Mouse (Mus musculus) stomach, embryonic 14.5 days (tissue): ENCODE data around the gene Prpf6. TPM values are rescaled to one million over a fixed set of nuclear protein-coding genes. Genes with fewer than 3 reads are reported as not detected.

Experiments
- ATAC-seq: fragments of 200-750 bp; cut with Nextera tagmentation; 2 replicates; pipeline ENCODE4 v1.8.0; 2017; ENCODE audit warnings: low read depth, moderate TSS enrichment; ENCODE audit not compliant: insufficient number of reproducible peaks, insufficient read depth, low FRiP score
- H3K27ac ChIP-seq: fragments of 300-500 bp; sonication (generic); 2 replicates; pipeline ENCODE4 v1.5.1; 2014; ENCODE audit warnings: mild to moderate bottlenecking, low read length, moderate library complexity, mixed read lengths
- H3K27me3 ChIP-seq: fragments of 300-500 bp; sonication (generic); 2 replicates; pipeline ENCODE4 v1.6.1; 2014; ENCODE audit warnings: low read length, control low read depth, mixed read lengths; ENCODE audit not compliant: control insufficient read depth, insufficient read depth
- H3K36me3 ChIP-seq: fragments of 300-500 bp; sonication (generic); 2 replicates; pipeline ENCODE4 v1.6.1; 2014; ENCODE audit warnings: mild to moderate bottlenecking, control low read depth, low read length, moderate library complexity, mixed read lengths; ENCODE audit not compliant: control insufficient read depth, insufficient read depth
- H3K4me1 ChIP-seq: fragments of 300-500 bp; sonication (generic); 2 replicates; pipeline ENCODE4 v1.6.1; 2014; ENCODE audit warnings: low read length, control low read depth, mixed read lengths; ENCODE audit not compliant: control insufficient read depth, insufficient read depth
- H3K4me2 ChIP-seq: fragments of 300-500 bp; sonication (generic); replicated peaks from 2 replicates; pipeline ENCODE4 v1.6.1; 2014; ENCODE audit warnings: low read depth, low read length, control low read depth
- H3K4me3 ChIP-seq: fragments of 300-500 bp; sonication (generic); 2 replicates; pipeline ENCODE4 v1.5.1; 2014; ENCODE audit warnings: low read depth, low read length, control low read depth
- H3K9ac ChIP-seq: fragments of 300-500 bp; sonication (generic); replicated peaks from 2 replicates; pipeline ENCODE4 v1.6.1; 2014; ENCODE audit warnings: low read depth, mild to moderate bottlenecking, control low read depth, low read length, moderate library complexity, mixed read lengths
- H3K9me3 ChIP-seq: fragments of 300-500 bp; sonication (generic); 2 replicates; pipeline ENCODE4 v1.6.1; 2016; ENCODE audit warnings: low read depth, low read length, control low read depth; ENCODE audit not compliant: control insufficient read depth
- WGBS: fragments of 180-500 bp; shearing (Covaris S2); extraction: QIAGEN DNeasy Blood & Tissue Kit; methylation state at CpG from one replicate; pipeline ENCODE4 v1.1.7; 2014; 5-methylcytosine and 5-hydroxymethylcytosine counted together
- polyA plus RNA-seq: library from polyadenylated mRNA; unstranded; fragments of >200 nt; fragmentation: Nextera tagmentation; extraction: Ambion mirVana; gene quantifications from 2 replicates; pipeline ENCODE4 v1.2.1, GENCODE M21; 2014

Prpf6 gene
- polyA plus RNA-seq, result 57.9 and 60.2 TPM in 2 replicates

GRCm38 (mm10) chr2:181591528-181592085 is at the start of gene Prpf6:
Prpf6 (plus strand) TSS chr2:181591868.
- no peaks in the 10 kb centered on the region for H3K9me3 ChIP-seq
- peak within 1 kb of the TSS; percentile 94 for H3K4me3 ChIP-seq
- 2% methylated on average over 5 of the region's 5 CpGs for WGBS
- H3K36me3 ChIP-seq, result peaks cover 38% of the 10 kb centered on the region
- peak within 1 kb of the TSS; percentile 78 for H3K4me2 ChIP-seq
- peaks cover 9% of the 10 kb centered on the region; the same call in 1 of the 2 replicates for H3K4me1 ChIP-seq
- 0 out of 2 replicates have a peak, but pooled peaks have one; percentile 3 for ATAC-seq
- peak within 1 kb of the TSS; percentile 83 for H3K27ac ChIP-seq
- no peaks in the 10 kb centered on the region for H3K27me3 ChIP-seq
- H3K9ac ChIP-seq, result peak within 1 kb of the TSS; percentile 97

GRCm38 (mm10) chr2:181546142-181546541 is 45.5 kb upstream of the Prpf6 start:
- ATAC-seq, result no peak
- Histone ChIP-seq H3K4me3 (no peak overlapping the region), H3K4me1 (no peaks in the 10 kb centered on the region), H3K36me3 (peaks cover 41% of the 10 kb centered on the region), H3K27ac (no peak overlapping the region), H3K9me3 (no peaks in the 10 kb centered on the region), H3K9ac (no peak overlapping the region), H3K4me2 (no peak overlapping the region), H3K27me3 (no peaks in the 10 kb centered on the region)
- WGBS, result 91% methylated on average over 7 of the region's 7 CpGs

- WGBS, result 85% methylated on average over 1 of the region's 1 CpGs
- no peak overlapping the region for H3K4me3 ChIP-seq
- H3K4me1 ChIP-seq, result no peaks in the 10 kb centered on the region
- H3K27ac ChIP-seq, result no peak overlapping the region
- H3K36me3 ChIP-seq, result peaks cover 50% of the 10 kb centered on the region
- H3K4me2 ChIP-seq, result no peak overlapping the region
- no peaks in the 10 kb centered on the region for H3K9me3 ChIP-seq
- no peak for ATAC-seq
- H3K9ac ChIP-seq, result no peak overlapping the region
- no peaks in the 10 kb centered on the region for H3K27me3 ChIP-seq
Observed at GRCm38 (mm10) chr2:181548227-181548626, 43.4 kb upstream of the Prpf6 start.

- peaks cover 50% of the 10 kb centered on the region for H3K36me3 ChIP-seq
- no peak overlapping the region for H3K4me2 ChIP-seq
- H3K4me3 ChIP-seq, result no peak overlapping the region
- H3K9ac ChIP-seq, result no peak overlapping the region
- no peaks in the 10 kb centered on the region for H3K9me3 ChIP-seq
- ATAC-seq, result no peak
- no peaks in the 10 kb centered on the region for H3K4me1 ChIP-seq
- H3K27me3 ChIP-seq, result no peaks in the 10 kb centered on the region
- 87% methylated on average over 5 of the region's 5 CpGs for WGBS
- H3K27ac ChIP-seq, result no peak overlapping the region
Observed at GRCm38 (mm10) chr2:181548682-181549081, 43.0 kb upstream of the Prpf6 start.

- H3K9ac ChIP-seq, result no peak overlapping the region
- no peak overlapping the region for H3K4me2 ChIP-seq
- ATAC-seq, result no peak
- H3K36me3 ChIP-seq, result peaks cover 50% of the 10 kb centered on the region
- no peaks in the 10 kb centered on the region for H3K4me1 ChIP-seq
- no peaks in the 10 kb centered on the region for H3K27me3 ChIP-seq
- WGBS, result 89% methylated on average over 2 of the region's 2 CpGs
- H3K4me3 ChIP-seq, result no peak overlapping the region
- no peaks in the 10 kb centered on the region for H3K9me3 ChIP-seq
- no peak overlapping the region for H3K27ac ChIP-seq
Observed at GRCm38 (mm10) chr2:181550233-181550632, 41.4 kb upstream of the Prpf6 start.

- Histone ChIP-seq H3K27ac (no peak overlapping the region), H3K9me3 (no peaks in the 10 kb centered on the region), H3K4me1 (no peaks in the 10 kb centered on the region), H3K27me3 (no peaks in the 10 kb centered on the region), H3K9ac (no peak overlapping the region), H3K36me3 (peaks cover 35% of the 10 kb centered on the region), H3K4me2 (no peak overlapping the region), H3K4me3 (no peak overlapping the region)
- ATAC-seq, result no peak
Observed at GRCm38 (mm10) chr2:181553772-181554171, 37.9 kb upstream of the Prpf6 start.

GRCm38 (mm10) chr2:181567338-181567737 is 24.3 kb upstream of the Prpf6 start:
- Histone ChIP-seq H3K9ac (no peak overlapping the region), H3K27ac (no peak overlapping the region), H3K27me3 (no peaks in the 10 kb centered on the region), H3K9me3 (peaks cover 7% of the 10 kb centered on the region; the same call in 1 of the 2 replicates), H3K36me3 (peaks cover 13% of the 10 kb centered on the region; the same call in 1 of the 2 replicates), H3K4me3 (no peak overlapping the region), H3K4me1 (no peaks in the 10 kb centered on the region), H3K4me2 (no peak overlapping the region)
- no peak for ATAC-seq
- WGBS, result 85% methylated on average over 3 of the region's 3 CpGs

- Histone ChIP-seq H3K27me3 (no peaks in the 10 kb centered on the region), H3K36me3 (peaks cover 21% of the 10 kb centered on the region; the same call in 1 of the 2 replicates), H3K9me3 (peaks cover 7% of the 10 kb centered on the region; the same call in 1 of the 2 replicates), H3K4me1 (no peaks in the 10 kb centered on the region), H3K4me3 (no peak overlapping the region), H3K27ac (no peak overlapping the region), H3K4me2 (no peak overlapping the region), H3K9ac (no peak overlapping the region)
- 73% methylated on average over 7 of the region's 7 CpGs for WGBS
- no peak for ATAC-seq
Observed at GRCm38 (mm10) chr2:181568272-181569008, 23.2 kb upstream of the Prpf6 start.
